Mouse (Mus musculus) ovary, adult 2 months (tissue): Measurements from ENCODE around the gene Cmpk2. TPM values are rescaled to one million over a fixed set of nuclear protein-coding genes. Genes with fewer than 3 reads are reported as not detected.

Experiments
- polyA plus RNA-seq: library from polyadenylated mRNA; depleted of rRNA; stranded (reverse); fragments of >200 nt; gene quantifications from 2 replicates; pipeline ENCODE4 v1.2.3, GENCODE M21; 2012; rRNA removed

Gene Cmpk2
- 10.0 and 12.3 TPM in 2 replicates for polyA plus RNA-seq

DNA sequence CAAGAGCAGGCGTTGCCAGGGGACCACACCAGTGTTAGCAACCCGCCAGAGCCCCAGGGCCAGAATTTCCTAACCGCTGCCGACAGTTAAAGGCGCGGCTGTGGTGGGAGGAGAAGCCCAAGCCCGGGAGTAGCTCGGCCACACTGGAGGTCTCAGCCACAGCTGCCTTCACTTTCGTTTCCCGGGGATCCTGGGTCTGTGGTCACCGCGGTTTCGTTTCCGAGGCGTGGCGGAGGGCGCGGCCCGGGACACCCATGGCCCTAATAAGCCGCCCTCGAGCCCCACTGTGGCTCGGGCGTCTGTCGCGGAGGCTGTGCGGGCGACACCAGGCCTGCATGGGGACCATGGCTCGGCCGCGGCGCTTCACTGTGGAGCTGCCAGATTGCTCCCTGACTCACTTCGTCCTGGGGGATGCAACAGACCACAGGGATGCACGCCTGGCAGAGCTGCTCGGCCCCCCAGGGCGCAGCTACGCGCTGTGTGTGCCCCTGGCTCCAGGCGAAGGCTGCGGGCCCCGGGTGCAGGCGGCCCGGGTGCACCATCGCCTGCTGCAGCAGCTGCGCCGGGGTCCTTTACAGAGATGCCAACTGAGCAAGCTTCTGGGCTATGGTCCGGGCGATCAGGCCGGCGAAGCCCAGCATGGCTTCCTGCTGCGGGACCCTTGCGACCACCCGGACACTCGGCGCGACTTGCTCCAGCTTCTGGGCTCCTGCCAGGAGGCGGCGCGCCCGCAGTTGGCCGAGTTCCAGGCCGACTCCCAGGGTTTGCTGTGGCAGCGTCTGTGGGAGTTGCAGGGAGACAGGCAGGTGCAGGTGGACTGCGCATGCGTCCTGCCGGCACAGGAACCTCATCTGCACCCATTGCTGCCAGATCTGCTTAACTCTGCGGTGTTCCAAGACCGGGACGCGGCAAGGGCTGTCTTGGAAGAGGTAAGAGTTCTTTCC lies at the start of gene Cmpk2:
Cmpk2 (plus strand) TSS at position 107 of the 944 bp plus-strand sequence.

DNA sequence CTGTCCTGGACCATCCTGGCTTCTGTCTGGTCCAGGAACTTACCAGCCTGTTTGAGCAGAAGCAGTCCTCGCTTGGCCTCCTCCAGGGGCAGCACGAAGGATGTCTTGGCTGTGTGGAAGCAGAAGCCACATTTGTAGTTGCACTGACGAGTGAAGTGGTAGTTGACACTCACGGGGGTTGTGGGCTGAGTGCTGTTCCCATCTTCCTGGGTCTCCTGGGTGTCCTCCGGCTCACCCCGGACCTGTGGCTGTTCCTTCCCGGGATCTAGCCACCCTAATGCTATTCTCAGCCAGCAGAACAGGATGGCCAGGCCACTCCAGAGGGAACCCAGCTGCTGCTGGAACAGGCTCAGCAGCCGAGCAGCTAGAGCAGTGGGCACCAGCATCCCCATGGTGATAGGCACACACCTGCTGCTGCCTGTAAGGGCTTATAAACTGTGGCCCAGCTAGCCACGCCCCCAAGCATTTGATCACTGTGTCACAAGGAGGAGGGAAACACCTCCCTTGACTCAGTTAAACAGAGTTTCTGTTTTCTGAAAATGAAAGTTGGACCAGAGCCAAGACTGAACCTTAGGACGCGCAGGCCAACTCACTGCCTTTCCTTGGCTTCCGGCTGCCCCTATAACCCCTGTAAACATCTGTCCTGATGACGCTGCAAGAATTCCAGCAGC lies 12.8 kb upstream of the Cmpk2 start, which contains the start of gene Rsad2:
Rsad2 (minus strand) TSS at position 425 of the 671 bp plus-strand sequence.

Other genes starting within 250 kb of the Cmpk2 start
- 16.6 and 17.9 TPM in 2 replicates for gene Rnf144a, start 54.0 kb upstream of the Cmpk2 start, polyA plus RNA-seq
- 1.2 and 1.3 TPM in 2 replicates for gene Rsad2, start 12.8 kb upstream of the Cmpk2 start, polyA plus RNA-seq